Mouse (Mus musculus): ENCODE measurements around the gene Aspscr1. TPM values are rescaled to one million over a fixed set of nuclear protein-coding genes. Genes with fewer than 3 reads are reported as not detected.

Aspscr1 gene
- polyA plus RNA-seq, 1 experiment from 2014 or later = 97.1 TPM

- Histone ChIP-seq H3K9me3 (ENCODE audit: control insufficient read depth, low read length) (peaks cover 4% of the 10 kb centered on the region; the same call in 1 of the 2 replicates), H3K27ac (ENCODE audit: low read depth, low read length) (no peak overlapping the region), H3K4me2 (no peak overlapping the region), H3K4me3 (ENCODE audit: low read depth, low read length) (no peak overlapping the region), H3K36me3 (ENCODE audit: control insufficient read depth, insufficient read depth, low read length) (peaks cover 12% of the 10 kb centered on the region; the same call in 1 of the 2 replicates), H3K9ac (ENCODE audit: low read depth, low read length) (no peak overlapping the region), H3K4me1 (replicated peaks; ENCODE audit: control insufficient read depth, insufficient read depth, low read length) (0 out of 2 replicates have a peak, but pooled peaks cover 3% of the 10 kb centered on the region), H3K27me3 (replicated peaks; ENCODE audit: control insufficient read depth, insufficient read depth, low read length) (no peaks in the 10 kb centered on the region)
- WGBS = 79% methylated on average over 10 of the region's 10 CpGs
- ATAC-seq (replicated peaks; ENCODE audit: low FRiP score) = no peak
- DNase-seq (ENCODE audit: low spot score) = no peak
These were observed 25.0 kb downstream of the Aspscr1 start for GRCm38 (mm10) chr11:120697741-120698140.

GRCm38 (mm10) chr11:120703696-120704454 lies 31.1 kb downstream of the Aspscr1 start:
- Histone ChIP-seq H3K36me3 (ENCODE audit: control insufficient read depth, insufficient read depth, low read length) (peaks cover 11% of the 10 kb centered on the region; the same call in 1 of the 2 replicates), H3K4me3 (ENCODE audit: low read depth, low read length) (no peak overlapping the region), H3K4me2 (no peak overlapping the region), H3K9ac (ENCODE audit: low read depth, low read length) (no peak overlapping the region), H3K27ac (ENCODE audit: low read depth, low read length) (peak overlapping the region; percentile 32; the same call in 1 of the 2 replicates), H3K27me3 (replicated peaks; ENCODE audit: control insufficient read depth, insufficient read depth, low read length) (no peaks in the 10 kb centered on the region), H3K4me1 (replicated peaks; ENCODE audit: control insufficient read depth, insufficient read depth, low read length) (peaks cover 33% of the 10 kb centered on the region), H3K9me3 (ENCODE audit: control insufficient read depth, low read length) (no peaks in the 10 kb centered on the region)
- ATAC-seq (replicated peaks; ENCODE audit: low FRiP score) = no peak
- WGBS = 66% methylated on average over 15 of the region's 15 CpGs
- DNase-seq (ENCODE audit: low spot score) = no peak

- no peak overlapping the region for H3K4me2 ChIP-seq
- H3K27ac ChIP-seq (ENCODE audit: low read depth, low read length) = peak overlapping the region; percentile 32; the same call in 1 of the 2 replicates
- no peak overlapping the region for H3K9ac ChIP-seq (ENCODE audit: low read depth, low read length)
- no peaks in the 10 kb centered on the region for H3K27me3 ChIP-seq (replicated peaks; ENCODE audit: control insufficient read depth, insufficient read depth, low read length)
- ATAC-seq (replicated peaks; ENCODE audit: low FRiP score) (no peak), DNase-seq (ENCODE audit: low spot score) (no peak)
- H3K9me3 ChIP-seq (ENCODE audit: control insufficient read depth, low read length) = no peaks in the 10 kb centered on the region
- peaks cover 33% of the 10 kb centered on the region for H3K4me1 ChIP-seq (replicated peaks; ENCODE audit: control insufficient read depth, insufficient read depth, low read length)
- H3K4me3 ChIP-seq (ENCODE audit: low read depth, low read length) = no peak overlapping the region
- 47% methylated on average over 8 of the region's 8 CpGs for WGBS
- peaks cover 12% of the 10 kb centered on the region; the same call in 1 of the 2 replicates for H3K36me3 ChIP-seq (ENCODE audit: control insufficient read depth, insufficient read depth, low read length)
These were observed 31.9 kb downstream of the Aspscr1 start for GRCm38 (mm10) chr11:120704486-120705325.

- no peak overlapping the region for H3K27ac ChIP-seq (ENCODE audit: low read depth, low read length)
- peaks cover 33% of the 10 kb centered on the region for H3K4me1 ChIP-seq (replicated peaks; ENCODE audit: control insufficient read depth, insufficient read depth, low read length)
- no peak overlapping the region for H3K4me2 ChIP-seq
These were observed 33.3 kb downstream of the Aspscr1 start for GRCm38 (mm10) chr11:120706120-120706519.

GRCm38 (mm10) chr11:120707225-120707624 lies 34.5 kb downstream of the Aspscr1 start:
- no peak for DNase-seq (ENCODE audit: low spot score)
- peaks cover 14% of the 10 kb centered on the region; the same call in 1 of the 2 replicates for H3K36me3 ChIP-seq (ENCODE audit: control insufficient read depth, insufficient read depth, low read length)
- peaks cover 33% of the 10 kb centered on the region for H3K4me1 ChIP-seq (replicated peaks; ENCODE audit: control insufficient read depth, insufficient read depth, low read length)
- no peak overlapping the region for H3K4me2 ChIP-seq
- H3K27ac ChIP-seq (ENCODE audit: low read depth, low read length) = peak overlapping the region; percentile 25; the same call in 1 of the 2 replicates
- no peak overlapping the region for H3K4me3 ChIP-seq (ENCODE audit: low read depth, low read length)
- H3K9ac ChIP-seq (ENCODE audit: low read depth, low read length) = no peak overlapping the region
- no peaks in the 10 kb centered on the region for H3K9me3 ChIP-seq (ENCODE audit: control insufficient read depth, low read length)
- no peaks in the 10 kb centered on the region for H3K27me3 ChIP-seq (replicated peaks; ENCODE audit: control insufficient read depth, insufficient read depth, low read length)
- no peak for ATAC-seq (replicated peaks; ENCODE audit: low FRiP score)
- 39% methylated on average over 11 of the region's 12 CpGs for WGBS

More at GRCm38 (mm10) chr11:120706120-120706519, 33.3 kb downstream of the Aspscr1 start:
- Histone ChIP-seq H3K36me3 (ENCODE audit: control insufficient read depth, insufficient read depth, low read length) (peaks cover 16% of the 10 kb centered on the region; the same call in 1 of the 2 replicates), H3K4me3 (ENCODE audit: low read depth, low read length) (no peak overlapping the region), H3K9me3 (ENCODE audit: control insufficient read depth, low read length) (no peaks in the 10 kb centered on the region), H3K9ac (ENCODE audit: low read depth, low read length) (no peak overlapping the region), H3K27me3 (replicated peaks; ENCODE audit: control insufficient read depth, insufficient read depth, low read length) (no peaks in the 10 kb centered on the region)
- DNase-seq (ENCODE audit: low spot score) = no peak
- no peak for ATAC-seq (replicated peaks; ENCODE audit: low FRiP score)
- WGBS = 65% methylated on average over 5 of the region's 5 CpGs

- DNase-seq (ENCODE audit: low spot score) (no peak), ATAC-seq (replicated peaks; ENCODE audit: low FRiP score) (no peak)
- no peak overlapping the region for H3K4me2 ChIP-seq
- WGBS = 66% methylated on average over 5 of the region's 5 CpGs
- H3K9ac ChIP-seq (ENCODE audit: low read depth, low read length) = no peak overlapping the region
- no peak overlapping the region for H3K4me3 ChIP-seq (ENCODE audit: low read depth, low read length)
- H3K36me3 ChIP-seq (ENCODE audit: control insufficient read depth, insufficient read depth, low read length) = peaks cover 12% of the 10 kb centered on the region; the same call in 1 of the 2 replicates
- 0 out of 2 replicates have a peak overlapping the region, but pooled peaks have one; percentile 4 for H3K27ac ChIP-seq (ENCODE audit: low read depth, low read length)
- H3K4me1 ChIP-seq (replicated peaks; ENCODE audit: control insufficient read depth, insufficient read depth, low read length) = peaks cover 39% of the 10 kb centered on the region
- no peaks in the 10 kb centered on the region for H3K9me3 ChIP-seq (ENCODE audit: control insufficient read depth, low read length)
- no peaks in the 10 kb centered on the region for H3K27me3 ChIP-seq (replicated peaks; ENCODE audit: control insufficient read depth, insufficient read depth, low read length)
These were observed 35.2 kb downstream of the Aspscr1 start for GRCm38 (mm10) chr11:120707969-120708368.

GRCm38 (mm10) chr11:120709551-120709950 lies 36.8 kb downstream of the Aspscr1 start:
- Histone ChIP-seq H3K27ac (ENCODE audit: low read depth, low read length) (no peak overlapping the region), H3K9me3 (ENCODE audit: control insufficient read depth, low read length) (no peaks in the 10 kb centered on the region), H3K4me3 (ENCODE audit: low read depth, low read length) (no peak overlapping the region), H3K4me2 (no peak overlapping the region), H3K36me3 (ENCODE audit: control insufficient read depth, insufficient read depth, low read length) (peaks cover 10% of the 10 kb centered on the region; the same call in 1 of the 2 replicates), H3K4me1 (replicated peaks; ENCODE audit: control insufficient read depth, insufficient read depth, low read length) (peaks cover 31% of the 10 kb centered on the region), H3K9ac (ENCODE audit: low read depth, low read length) (no peak overlapping the region), H3K27me3 (replicated peaks; ENCODE audit: control insufficient read depth, insufficient read depth, low read length) (no peaks in the 10 kb centered on the region)
- 81% methylated on average over 2 of the region's 2 CpGs for WGBS
- no peak for DNase-seq (ENCODE audit: low spot score)
- no peak for ATAC-seq (replicated peaks; ENCODE audit: low FRiP score)

GRCm38 (mm10) chr11:120710672-120711071 lies 37.9 kb downstream of the Aspscr1 start:
- Histone ChIP-seq H3K4me2 (no peak overlapping the region), H3K27me3 (replicated peaks; ENCODE audit: control insufficient read depth, insufficient read depth, low read length) (no peaks in the 10 kb centered on the region), H3K27ac (ENCODE audit: low read depth, low read length) (no peak overlapping the region), H3K4me1 (replicated peaks; ENCODE audit: control insufficient read depth, insufficient read depth, low read length) (peaks cover 24% of the 10 kb centered on the region), H3K4me3 (ENCODE audit: low read depth, low read length) (no peak overlapping the region), H3K9me3 (ENCODE audit: control insufficient read depth, low read length) (no peaks in the 10 kb centered on the region), H3K36me3 (ENCODE audit: control insufficient read depth, insufficient read depth, low read length) (peaks cover 12% of the 10 kb centered on the region; the same call in 1 of the 2 replicates), H3K9ac (ENCODE audit: low read depth, low read length) (no peak overlapping the region)
- ATAC-seq (replicated peaks; ENCODE audit: low FRiP score) = no peak
- WGBS = 76% methylated on average over 5 of the region's 5 CpGs
- DNase-seq (ENCODE audit: low spot score) = no peak

Data from liver, embryonic 11.5 days (tissue).